Mouse (Mus musculus): ENCODE data around the gene Flot1.

DNA sequence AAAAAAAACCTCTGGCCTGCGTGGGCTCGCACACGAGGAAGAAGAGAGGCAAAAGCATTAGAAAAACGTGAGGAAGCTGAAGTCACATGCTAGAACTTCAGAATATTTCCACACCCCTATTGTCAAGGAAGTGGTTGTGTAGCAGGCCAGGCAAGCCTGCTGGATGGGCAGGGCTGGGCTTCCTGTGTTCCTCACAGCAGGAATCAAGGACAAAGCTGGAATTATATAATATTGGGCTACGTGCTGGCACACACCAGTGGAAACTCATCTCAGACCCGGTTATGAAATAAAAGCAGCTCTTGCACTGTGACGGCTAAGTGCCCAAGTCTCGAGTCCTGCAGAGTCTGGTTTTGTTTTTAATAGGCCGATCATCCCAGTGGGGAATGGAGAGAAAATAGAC lies 15.0 kb upstream of the Flot1 start:
- no peak for TF ChIP-seq CTCF (IDR thresholded peaks at IDR 0.05; ENCODE audit: extremely low read depth, insufficient read depth, low read length)
- no peak for TF ChIP-seq POLR2A (IDR thresholded peaks at IDR 0.05; ENCODE audit: extremely low read depth, insufficient read depth, low read length)
